Mouse (Mus musculus): Measurements from ENCODE around the gene Wdr76. TPM values are rescaled to one million over a fixed set of nuclear protein-coding genes. Genes with fewer than 3 reads are reported as not detected.

Wdr76 gene
- total RNA-seq, 2 experiments from 2014 or later: 34.4 to 35.6 TPM

Other genes with a start within 250 kb of the Wdr76 start
- gene Trp53bp1, start 235.3 kb upstream of the Wdr76 start, total RNA-seq (2015): 8.3 and 10.3 TPM in 2 replicates
- 4.6 and 7.9 TPM in 2 replicates for gene Trp53bp1, start 235.3 kb upstream of the Wdr76 start, total RNA-seq (2017)
- gene Map1a, start 217.1 kb upstream of the Wdr76 start, total RNA-seq (2015): 0.96 TPM in 1 of 2 replicates, not detected in the other
- gene Map1a, start 217.1 kb upstream of the Wdr76 start, total RNA-seq (2017): 0.04 and 0.08 TPM in 2 replicates
- 4.5 and 6.5 TPM in 2 replicates for gene Ppip5k1, start 151.3 kb upstream of the Wdr76 start, total RNA-seq (2015)
- 8.8 and 12.5 TPM in 2 replicates for gene Ppip5k1, start 151.3 kb upstream of the Wdr76 start, total RNA-seq (2017)
- gene Ckmt1, start 149.0 kb upstream of the Wdr76 start, total RNA-seq (2015): not detected in 2 replicates
- gene Ckmt1, start 149.0 kb upstream of the Wdr76 start, total RNA-seq (2017): not detected in 2 replicates
- not detected in 2 replicates for gene Strc, start 119.6 kb upstream of the Wdr76 start, total RNA-seq (2015)
- gene Strc, start 119.6 kb upstream of the Wdr76 start, total RNA-seq (2017): not detected in 2 replicates
- gene Pdia3, start 92.9 kb upstream of the Wdr76 start, total RNA-seq (2015): 273 and 278 TPM in 2 replicates
- gene Pdia3, start 92.9 kb upstream of the Wdr76 start, total RNA-seq (2017): 222 and 236 TPM in 2 replicates
- 0.98 and 2.1 TPM in 2 replicates for gene Catsper2, start 92.9 kb upstream of the Wdr76 start, total RNA-seq (2015)
- gene Catsper2, start 92.9 kb upstream of the Wdr76 start, total RNA-seq (2017): 0.89 and 1.4 TPM in 2 replicates
- not detected in 2 replicates for gene Ell3, start 62.4 kb upstream of the Wdr76 start, total RNA-seq (2015)
- not detected in 2 replicates for gene Ell3, start 62.4 kb upstream of the Wdr76 start, total RNA-seq (2017)
- 390 and 393 TPM in 2 replicates for gene Serf2, start 57.5 kb upstream of the Wdr76 start, total RNA-seq (2015)
- gene Serf2, start 57.5 kb upstream of the Wdr76 start, total RNA-seq (2017): 216 and 267 TPM in 2 replicates
- 68.9 and 78.0 TPM in 2 replicates for gene Hypk, start 53.4 kb upstream of the Wdr76 start, total RNA-seq (2015)
- gene Hypk, start 53.4 kb upstream of the Wdr76 start, total RNA-seq (2017): 58.5 and 73.2 TPM in 2 replicates
- not detected in 2 replicates for gene Serinc4, start 49.9 kb upstream of the Wdr76 start, total RNA-seq (2015)
- 0.22 TPM in 1 of 2 replicates, not detected in the other for gene Serinc4, start 49.9 kb upstream of the Wdr76 start, total RNA-seq (2017)
- gene Mfap1b, start 32.7 kb upstream of the Wdr76 start, total RNA-seq (2015): 39.0 and 40.4 TPM in 2 replicates
- gene Mfap1b, start 32.7 kb upstream of the Wdr76 start, total RNA-seq (2017): 42.2 and 48.4 TPM in 2 replicates
- 22.1 and 24.2 TPM in 2 replicates for gene Mfap1a, start 58 bp upstream of the Wdr76 start, total RNA-seq (2015)
- gene Mfap1a, start 58 bp upstream of the Wdr76 start, total RNA-seq (2017): 42.7 and 47.2 TPM in 2 replicates